Mouse (Mus musculus) kidney, adult 18-20 months (tissue): ENCODE measurements around the gene Mier3.

Experiments used
- DNase-seq: peaks from one replicate; pipeline ENCODE4 v3.0.0; 2021

Gene Mier3

GRCm38 (mm10) chr13:111680679-111681078 is at the start of gene Mier3:
Gene Mier3 (plus strand): TSS chr13:111680979.
- no peak for DNase-seq

DNA sequence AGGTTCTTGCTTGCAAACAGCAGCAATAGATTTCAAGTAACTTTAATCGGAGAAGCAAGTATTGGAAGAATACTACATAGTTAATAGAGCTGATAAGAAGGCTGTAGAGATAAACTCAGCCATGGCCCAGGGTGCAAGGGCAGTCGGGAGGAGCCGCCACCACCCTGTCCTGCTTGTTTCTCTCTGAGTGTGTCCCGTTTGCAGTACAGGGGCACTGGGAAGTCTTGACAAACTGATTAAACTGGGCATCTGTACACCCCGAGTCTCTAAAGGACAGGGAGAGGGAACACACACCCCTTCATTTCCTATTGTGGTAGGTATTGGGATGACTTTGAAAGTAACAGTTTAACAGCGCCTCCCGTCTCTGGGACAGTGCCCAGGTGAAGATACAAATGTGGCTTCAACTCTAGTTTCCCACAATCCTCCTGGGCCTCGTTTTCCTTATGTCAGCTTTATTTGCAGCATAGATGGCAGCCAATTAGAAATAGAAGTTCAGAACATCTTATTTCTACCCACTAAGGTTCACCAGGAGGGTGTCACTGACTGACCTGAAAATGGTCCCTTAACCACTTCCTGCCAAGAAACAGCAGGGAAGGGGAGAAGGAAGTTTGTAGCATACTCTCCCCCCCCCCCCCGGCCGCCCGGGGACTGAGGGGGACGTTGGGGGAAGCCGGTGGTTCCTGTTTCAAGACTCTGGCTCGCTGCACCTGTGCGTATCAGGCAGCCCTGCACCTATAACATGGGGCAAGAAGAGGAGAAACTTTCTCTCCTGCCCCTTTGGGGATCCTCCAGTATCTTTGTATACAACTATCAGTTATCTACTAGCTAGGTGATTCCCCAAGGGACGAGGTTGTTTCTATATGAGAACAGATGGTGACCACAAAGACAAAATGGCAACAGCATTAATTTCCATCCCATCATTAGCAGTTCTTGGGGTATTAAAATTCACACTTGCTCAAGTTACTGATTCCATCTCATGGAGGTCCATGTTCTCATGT is 46.3 kb upstream of the Mier3 start:
- no peak for DNase-seq

DNA sequence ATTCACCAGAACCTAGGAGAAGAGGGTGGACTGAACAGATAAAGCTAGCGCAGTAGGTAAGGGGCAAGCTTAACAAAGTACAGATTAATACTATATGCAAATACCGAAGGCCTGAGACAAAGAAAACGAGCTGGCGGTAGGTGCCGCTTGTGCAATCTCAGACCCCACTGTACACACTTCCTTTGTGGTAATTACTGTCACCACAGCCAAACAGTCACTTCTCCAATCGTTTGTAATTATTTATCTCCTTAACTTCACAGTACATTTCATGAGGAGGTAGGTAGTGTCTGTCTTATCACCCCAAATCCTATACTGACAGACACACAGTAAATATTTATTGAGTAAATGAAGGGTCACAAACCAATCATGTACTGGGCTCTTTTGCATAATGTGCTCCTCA is 40.5 kb upstream of the Mier3 start:
- no peak for DNase-seq

- DNase-seq = no peak
Observed at GRCm38 (mm10) chr13:111643636-111644035, 37.1 kb upstream of the Mier3 start.

DNA sequence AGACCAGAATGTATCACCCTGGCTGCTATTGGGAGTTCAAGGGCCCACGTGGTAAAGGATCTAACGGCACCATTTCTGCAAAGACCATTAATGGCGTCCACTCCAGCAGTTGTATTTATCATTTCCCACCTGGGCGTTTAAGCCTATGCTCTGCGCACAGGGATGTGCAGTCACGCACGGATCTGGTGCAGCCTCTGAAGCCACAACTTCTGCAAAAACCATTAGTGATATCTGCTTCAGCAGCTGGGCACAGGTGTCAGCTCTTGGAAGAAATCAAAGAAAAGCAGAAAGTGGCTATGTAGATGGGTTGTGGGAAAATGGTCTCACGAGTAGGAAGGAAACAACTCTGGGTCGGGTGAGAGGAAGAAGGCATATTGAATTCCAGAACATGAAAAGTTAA is 34.6 kb upstream of the Mier3 start:
- DNase-seq = no peak

- no peak for DNase-seq
Observed at GRCm38 (mm10) chr13:111647279-111647678, 33.5 kb upstream of the Mier3 start.

GRCm38 (mm10) chr13:111651020-111651419 is 29.8 kb upstream of the Mier3 start:
- no peak for DNase-seq

DNA sequence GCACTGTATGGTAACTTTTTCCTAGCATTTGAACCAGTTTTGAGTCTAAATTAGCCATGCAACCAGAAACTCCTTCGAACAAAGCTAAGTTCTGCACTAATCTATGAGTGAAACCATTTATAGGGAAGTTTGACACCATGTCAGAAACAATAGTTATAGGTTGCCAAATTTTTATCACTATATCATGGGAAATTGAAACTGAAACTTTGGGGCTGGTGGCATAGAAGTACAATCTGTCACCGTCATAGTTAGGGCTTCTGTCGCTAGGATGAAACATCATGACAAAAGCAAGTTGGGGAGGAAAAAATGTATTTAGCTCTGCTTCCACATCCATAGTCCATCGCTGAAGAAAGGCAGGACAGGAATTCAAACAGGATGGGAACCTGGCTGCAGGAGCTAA is 25.5 kb upstream of the Mier3 start:
- DNase-seq = no peak

DNA sequence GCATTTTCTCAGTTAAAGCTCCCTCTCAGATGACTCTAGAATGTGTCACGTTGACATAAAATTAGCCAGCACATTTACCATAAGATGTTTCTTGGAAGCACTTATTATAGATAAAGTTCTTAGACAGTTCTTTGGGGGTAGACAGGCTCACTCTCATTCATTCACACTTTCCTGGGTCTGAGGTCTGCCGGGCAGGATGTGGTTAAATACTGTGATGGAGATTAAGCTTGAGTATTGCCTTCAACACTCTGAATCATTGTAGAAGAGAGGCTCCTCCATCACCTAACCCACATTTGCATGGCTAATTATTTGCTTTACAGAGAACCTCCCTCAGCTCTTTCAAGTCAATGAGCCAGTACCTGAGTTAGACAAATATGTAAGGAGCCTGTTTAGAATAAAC is 24.9 kb upstream of the Mier3 start:
- no peak for DNase-seq

DNA sequence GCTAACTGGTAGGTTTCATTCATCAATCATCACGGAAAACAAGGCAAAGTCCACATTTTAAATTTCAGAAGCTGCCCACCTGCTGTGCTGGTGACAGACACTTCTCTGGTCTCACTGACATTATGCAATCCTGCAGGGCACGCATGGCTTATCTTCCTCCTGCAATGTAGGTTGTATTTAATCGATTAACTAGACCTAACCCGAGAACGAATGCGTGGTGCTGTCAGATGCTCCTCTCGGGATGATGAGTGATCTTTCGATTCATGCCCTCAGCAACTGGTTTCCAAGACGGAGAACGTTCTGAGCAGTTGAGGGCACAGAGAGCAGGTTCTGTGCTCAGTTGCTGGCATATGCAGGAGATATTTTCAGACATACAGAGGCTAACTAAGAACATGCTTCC is 24.5 kb upstream of the Mier3 start:
- DNase-seq = no peak

DNA sequence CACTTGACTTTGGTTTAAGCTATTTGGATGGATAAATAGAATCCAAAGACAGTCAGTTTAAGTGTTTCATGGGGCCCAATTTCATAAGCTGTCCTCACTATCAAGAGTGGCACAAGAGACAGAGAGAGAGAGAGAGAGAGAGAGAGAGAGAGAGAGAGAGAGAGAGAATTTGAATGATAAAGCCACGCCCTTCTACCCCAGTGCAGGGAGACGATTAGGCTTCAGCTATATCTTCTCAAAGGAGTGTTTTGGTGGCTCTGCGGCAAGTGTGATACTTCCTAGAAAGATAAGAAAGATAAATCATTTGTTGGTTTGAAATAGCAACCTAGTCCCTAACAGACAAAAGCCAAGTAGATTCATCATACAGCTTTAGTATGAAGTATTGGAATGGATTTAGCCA is 24.0 kb upstream of the Mier3 start:
- DNase-seq = no peak

DNA sequence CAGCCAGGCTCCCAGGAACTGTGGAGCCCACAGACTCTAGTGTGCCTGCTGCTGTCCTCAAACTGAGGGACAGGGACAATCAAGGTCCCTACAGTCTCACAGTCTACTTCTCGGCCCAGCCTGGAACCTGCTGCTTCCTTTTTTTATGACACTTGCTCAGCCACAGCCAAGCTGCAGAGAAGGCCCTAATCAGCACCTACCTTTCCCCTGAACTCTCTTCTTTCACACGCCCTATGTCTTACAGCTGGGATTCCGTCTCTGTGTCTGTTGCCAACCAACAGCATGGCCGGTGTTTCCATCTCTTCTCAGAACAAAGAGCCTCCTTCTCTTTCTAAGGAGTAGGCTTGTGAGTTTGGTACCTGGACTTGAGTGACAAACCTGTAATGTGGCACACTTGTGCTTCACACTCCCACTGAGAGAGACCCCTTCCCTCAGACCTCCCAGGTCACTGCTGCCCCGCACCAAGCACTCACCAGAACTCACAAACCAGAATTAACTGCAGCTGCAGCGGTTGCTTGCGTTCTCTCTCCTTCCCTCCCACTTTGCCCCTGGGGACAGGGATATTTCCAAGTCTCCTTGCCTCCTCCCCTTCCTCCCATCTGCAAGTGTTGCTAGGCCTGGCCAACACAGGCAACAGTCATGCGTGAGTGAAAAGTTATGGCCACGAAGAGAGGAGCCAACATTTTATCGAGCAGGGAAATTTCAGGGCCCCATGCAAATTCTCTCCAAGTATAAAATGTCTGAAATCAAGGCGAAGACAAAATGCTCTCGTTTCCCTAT is 22.1 kb upstream of the Mier3 start:
- DNase-seq = no peak

DNA sequence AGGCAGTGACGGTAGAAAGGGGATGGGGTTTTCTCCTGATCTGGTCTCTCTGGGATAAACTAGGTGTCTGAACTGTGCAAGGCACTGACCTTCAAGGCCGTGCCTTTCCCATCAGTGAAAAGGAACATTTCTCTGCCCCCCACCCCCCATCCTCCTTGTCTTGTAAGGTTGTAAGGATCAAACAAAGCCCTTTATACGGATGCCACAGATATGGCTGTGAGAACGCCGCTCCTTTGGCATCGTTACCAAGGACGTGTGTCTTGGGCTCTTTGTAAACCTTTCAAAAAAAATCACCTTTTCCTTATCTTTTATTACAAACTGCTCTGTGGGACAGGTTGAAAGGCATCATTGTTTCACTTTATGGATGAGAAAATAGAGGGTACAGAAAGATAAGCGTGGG is 21.3 kb upstream of the Mier3 start:
- DNase-seq = no peak

GRCm38 (mm10) chr13:111660072-111660471 is 20.7 kb upstream of the Mier3 start:
- DNase-seq = no peak

- DNase-seq = no peak
Observed at GRCm38 (mm10) chr13:111660556-111660955, 20.2 kb upstream of the Mier3 start.

DNA sequence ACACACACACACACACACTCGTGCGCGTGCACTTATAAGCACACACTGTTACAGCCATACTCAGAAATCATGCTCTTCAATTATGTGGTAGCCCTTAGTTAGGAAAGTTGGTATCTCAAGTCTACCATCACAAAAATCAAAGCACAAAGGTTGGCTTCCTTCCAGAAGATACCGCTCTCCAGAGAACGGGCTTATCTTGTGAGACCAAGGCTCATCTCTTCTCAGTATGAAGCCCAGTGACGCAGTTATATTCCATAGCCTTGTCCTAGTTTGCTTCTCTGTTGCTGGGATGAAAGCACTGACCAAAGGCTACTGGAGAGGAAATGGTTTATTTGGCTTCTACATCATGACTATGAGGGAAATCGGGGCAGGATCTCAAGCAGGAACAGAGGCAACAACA is 12.8 kb upstream of the Mier3 start:
- DNase-seq = no peak

DNA sequence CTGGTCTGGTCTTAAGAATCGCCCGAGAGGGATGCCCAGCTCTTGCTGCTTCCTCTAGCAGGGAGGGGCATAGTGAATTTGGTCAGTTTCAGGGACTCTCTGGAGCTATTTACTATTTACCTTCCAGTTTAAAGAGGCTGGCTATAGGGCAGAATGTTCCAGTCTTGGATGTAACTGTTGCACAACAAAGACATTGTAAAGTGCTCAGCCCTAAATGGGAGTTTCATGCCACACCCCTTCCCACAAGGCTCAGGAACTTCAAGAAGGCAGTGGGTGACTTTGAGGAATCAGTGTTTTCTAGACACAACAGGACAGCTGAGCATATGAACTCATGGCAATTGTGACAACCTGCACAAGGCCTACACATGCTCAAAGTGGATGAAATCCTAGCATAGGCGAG is 3.9 kb upstream of the Mier3 start:
- no peak for DNase-seq

DNA sequence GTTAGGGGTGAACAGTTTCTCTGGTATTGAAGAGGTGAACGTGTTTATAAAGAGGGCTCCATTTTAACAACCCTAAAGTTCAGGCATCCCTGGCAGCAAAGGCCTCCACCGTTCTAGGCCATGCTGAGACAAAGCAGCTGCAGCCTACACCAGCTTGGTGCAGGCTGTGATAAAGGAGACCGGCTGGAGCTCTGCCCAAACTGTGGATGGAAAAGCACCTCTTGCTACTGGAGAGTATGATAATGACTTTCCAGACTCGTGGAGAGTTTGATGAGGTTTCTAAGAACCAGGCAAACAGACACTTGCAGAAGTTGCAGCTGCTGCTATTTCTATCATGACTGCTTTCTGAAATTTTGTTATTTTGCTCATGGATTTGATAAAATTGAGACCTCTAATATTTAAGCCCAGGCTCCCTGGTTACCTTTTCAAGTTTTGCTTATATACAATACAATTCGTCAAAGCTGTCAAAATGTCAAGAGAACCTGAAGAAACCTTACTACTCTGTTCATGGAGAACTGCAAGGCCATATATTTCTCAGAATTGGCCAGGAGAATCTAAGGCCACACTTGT is 3.4 kb downstream of the Mier3 start:
- no peak for DNase-seq

DNA sequence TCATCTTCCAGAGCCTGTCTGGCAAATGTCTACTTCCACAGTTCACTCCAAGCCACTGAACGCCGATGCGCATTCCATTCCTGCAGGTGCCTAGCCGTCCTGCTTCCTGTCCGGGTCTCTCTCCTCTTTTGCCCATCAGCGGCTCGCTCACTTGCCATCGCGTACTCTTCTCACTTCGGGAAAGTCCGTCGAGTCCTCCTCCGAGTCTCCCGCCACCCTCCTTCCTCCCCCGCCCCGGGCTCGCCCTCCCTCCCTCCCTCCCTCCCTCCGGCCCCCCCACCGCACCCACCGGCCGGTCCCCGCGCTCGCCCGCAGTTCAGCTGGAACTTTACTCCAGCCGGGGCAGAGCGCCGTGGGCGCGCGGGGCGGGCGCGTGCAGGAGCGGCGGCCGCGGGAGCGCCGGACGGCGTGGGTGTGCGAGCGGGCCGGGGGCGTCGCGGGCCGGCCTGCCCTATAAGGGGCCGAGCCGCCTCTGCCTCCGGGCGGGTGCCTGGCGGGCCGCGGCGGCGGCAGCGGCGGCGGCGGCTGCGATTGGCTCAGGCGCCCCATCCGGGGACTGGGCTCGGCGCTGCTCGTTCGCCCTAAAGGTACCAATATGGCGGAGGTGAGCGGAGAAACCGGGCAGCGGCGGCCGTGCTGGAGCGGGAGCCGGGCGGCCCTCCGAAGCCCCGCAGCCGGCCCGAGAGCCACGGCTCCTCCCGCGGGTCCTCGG is 5.1 kb downstream of the Mier3 start:
- peak; percentile 86 for DNase-seq

DNA sequence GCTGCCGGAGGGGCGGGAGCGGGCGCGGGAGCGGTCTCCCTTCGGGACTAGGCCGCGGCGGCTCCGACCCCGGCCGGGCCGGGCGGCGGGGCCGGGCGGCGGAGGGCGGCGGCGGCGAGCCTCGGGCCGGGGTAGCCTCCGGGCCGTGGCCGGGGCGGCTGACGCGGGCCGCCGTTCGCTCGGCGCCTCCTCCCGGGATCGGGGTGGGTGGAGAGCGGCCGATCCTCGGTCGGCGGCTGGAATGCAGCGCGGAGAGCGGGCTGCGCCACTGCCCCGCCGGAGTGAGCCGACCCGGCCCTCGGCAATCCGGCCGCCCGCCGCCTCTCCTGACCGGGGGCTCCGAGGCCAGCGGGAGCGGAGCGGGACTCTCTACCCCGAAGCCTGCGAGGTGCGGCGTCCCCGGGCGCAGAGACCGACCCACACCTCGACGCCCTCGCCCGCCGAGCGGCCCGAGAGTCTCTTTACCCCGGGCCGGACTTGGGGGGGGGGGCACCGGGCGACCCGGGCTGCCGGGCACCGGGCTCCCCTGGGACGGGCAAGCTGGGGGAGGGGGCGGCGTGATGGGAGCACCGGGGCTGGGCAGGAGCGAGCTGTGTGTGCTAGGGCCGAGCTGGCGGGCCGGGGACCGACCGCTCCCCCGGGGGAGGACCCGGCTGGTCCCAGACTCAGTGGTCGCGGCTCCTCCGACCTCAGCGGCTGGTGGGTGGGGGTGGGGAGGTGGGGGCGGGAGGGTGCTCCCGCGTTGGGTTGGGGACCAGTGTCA is 5.9 kb downstream of the Mier3 start:
- DNase-seq = peak; percentile 47

- DNase-seq = peak; percentile 77
Observed at GRCm38 (mm10) chr13:111687285-111687781, 6.6 kb downstream of the Mier3 start.

GRCm38 (mm10) chr13:111703396-111703795 is 22.6 kb downstream of the Mier3 start:
- DNase-seq = no peak
